Mouse (Mus musculus) C2C12 (cell line): Measurements from ENCODE around the gene Ncam1. TPM values are rescaled to one million over a fixed set of nuclear protein-coding genes. Genes with fewer than 3 reads are reported as not detected.

Source experiments
- H3K27me3 ChIP-seq: one replicate; pipeline ENCODE4 v1.6.1; 2011; ENCODE audit not compliant: control insufficient read depth, insufficient read depth, insufficient read length
- H3K36me3 ChIP-seq: one replicate; pipeline ENCODE4 v1.6.1; 2011; ENCODE audit not compliant: control insufficient read depth, insufficient read depth
- H3K4me3 ChIP-seq: one replicate; pipeline ENCODE4 v1.5.1; 2011; ENCODE audit warnings: mild to moderate bottlenecking, control low read depth; ENCODE audit not compliant: poor library complexity, insufficient read depth, severe bottlenecking
- H3K79me2 ChIP-seq: one replicate; pipeline ENCODE4 v1.6.1; 2011; ENCODE audit not compliant: control insufficient read depth, insufficient read depth
- H3K79me3 ChIP-seq: one replicate; pipeline ENCODE4 v1.6.1; 2011; ENCODE audit warnings: low read depth, control low read depth
- H3ac ChIP-seq: one replicate; pipeline ENCODE3; 2011; ENCODE audit warnings: low read depth; ENCODE audit not compliant: control insufficient read depth, insufficient read length
- CEBPB ChIP-seq: IDR thresholded peaks from one replicate; pipeline ENCODE4 v1.6.1; 2011; ENCODE audit warnings: low read depth, mild to moderate bottlenecking, control low read depth, moderate library complexity
- CTCF ChIP-seq: IDR thresholded peaks from one replicate; pipeline ENCODE4 v1.5.1; 2011; ENCODE audit not compliant: control insufficient read depth, insufficient read depth, insufficient read length
- FOSL1 ChIP-seq: IDR thresholded peaks from one replicate; pipeline ENCODE4 v1.8.0; 2011; ENCODE audit warnings: mild to moderate bottlenecking, low read length; ENCODE audit not compliant: poor library complexity, insufficient read depth, severe bottlenecking
- MAX ChIP-seq: IDR thresholded peaks from one replicate; pipeline ENCODE4 v1.6.1; 2011; ENCODE audit warnings: mild to moderate bottlenecking, control low read depth
- MYOD1 ChIP-seq: IDR thresholded peaks from one replicate; pipeline ENCODE4 v1.6.1; 2011; ENCODE audit warnings: low read depth; ENCODE audit not compliant: control insufficient read depth, insufficient read length
- MYOG ChIP-seq: IDR thresholded peaks from one replicate; pipeline ENCODE4 v1.6.1; 2011; ENCODE audit not compliant: control insufficient read depth, insufficient read length; ENCODE audit errors: extremely low read depth
- USF1 ChIP-seq: IDR thresholded peaks from one replicate; pipeline ENCODE4 v1.6.1; 2011; ENCODE audit warnings: low read depth, mild to moderate bottlenecking, control low read depth, moderate library complexity
- polyA plus RNA-seq: library from polyadenylated mRNA; unstranded; fragments of >200 nt; fragmentation: generic; extraction: Trizol; gene quantifications from one replicate; pipeline ENCODE4 v1.2.1, GENCODE M21; 2012; ENCODE audit warnings: missing spikeins

Ncam1 gene
- polyA plus RNA-seq, 1 experiment: 41.5 TPM

DNA sequence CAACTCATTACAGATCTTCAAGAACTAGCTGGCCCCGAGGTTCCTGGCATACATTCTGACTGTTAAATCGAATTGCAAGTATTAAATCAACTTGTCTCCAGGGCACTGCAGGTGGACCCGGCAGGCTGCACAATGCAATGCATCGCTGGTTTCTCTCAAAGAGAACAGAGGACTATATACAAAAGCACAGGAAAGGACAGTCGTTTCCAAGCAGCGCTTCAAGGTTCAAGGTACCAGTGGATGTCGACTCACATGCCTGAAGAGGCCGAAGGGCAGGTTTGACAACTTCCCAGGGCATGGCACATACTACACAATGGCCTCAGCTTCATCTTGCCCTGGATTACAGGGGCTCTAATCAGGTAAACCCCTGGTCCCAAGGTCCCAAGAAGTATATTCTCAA is 158.6 kb downstream of the Ncam1 start:
- TF ChIP-seq FOSL1 (no peak), USF1 (no peak), MYOG (no peak), MYOD1 (no peak), CTCF (no peak), MAX (no peak), CEBPB (no peak)
- Histone ChIP-seq H3K79me3 (no peaks in the 10 kb centered on the region), H3ac (no peak overlapping the region), H3K27me3 (no peaks in the 10 kb centered on the region), H3K36me3 (peaks cover 3% of the 10 kb centered on the region), H3K79me2 (peaks cover 6% of the 10 kb centered on the region), H3K4me3 (no peak overlapping the region)

DNA sequence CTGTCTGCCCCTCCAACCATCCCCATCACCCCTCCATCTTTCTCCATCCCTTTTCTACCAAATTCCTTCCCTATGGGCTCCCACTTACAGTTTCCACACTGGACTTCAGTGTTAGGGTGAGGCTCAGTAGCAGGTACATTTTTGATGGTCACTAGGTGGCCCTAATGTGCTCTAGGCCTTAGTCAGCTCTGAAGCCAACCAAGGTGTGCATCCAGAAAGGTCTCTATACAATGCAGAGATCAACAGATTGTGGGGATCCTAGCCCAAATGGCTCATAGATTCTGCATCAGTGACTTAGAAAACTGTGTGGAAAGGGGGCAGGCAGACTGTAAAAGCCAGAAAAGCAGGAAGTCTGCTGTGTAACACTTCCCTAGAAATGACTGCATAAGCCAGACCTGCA is 160.8 kb downstream of the Ncam1 start:
- Histone ChIP-seq H3K27me3 (no peaks in the 10 kb centered on the region), H3K79me2 (peaks cover 6% of the 10 kb centered on the region)
- TF ChIP-seq USF1: no peak
- TF ChIP-seq MYOG: no peak
- no peak for TF ChIP-seq MAX
- TF ChIP-seq CTCF: no peak
- TF ChIP-seq MYOD1: no peak
- no peak for TF ChIP-seq FOSL1
- no peak for TF ChIP-seq CEBPB

DNA sequence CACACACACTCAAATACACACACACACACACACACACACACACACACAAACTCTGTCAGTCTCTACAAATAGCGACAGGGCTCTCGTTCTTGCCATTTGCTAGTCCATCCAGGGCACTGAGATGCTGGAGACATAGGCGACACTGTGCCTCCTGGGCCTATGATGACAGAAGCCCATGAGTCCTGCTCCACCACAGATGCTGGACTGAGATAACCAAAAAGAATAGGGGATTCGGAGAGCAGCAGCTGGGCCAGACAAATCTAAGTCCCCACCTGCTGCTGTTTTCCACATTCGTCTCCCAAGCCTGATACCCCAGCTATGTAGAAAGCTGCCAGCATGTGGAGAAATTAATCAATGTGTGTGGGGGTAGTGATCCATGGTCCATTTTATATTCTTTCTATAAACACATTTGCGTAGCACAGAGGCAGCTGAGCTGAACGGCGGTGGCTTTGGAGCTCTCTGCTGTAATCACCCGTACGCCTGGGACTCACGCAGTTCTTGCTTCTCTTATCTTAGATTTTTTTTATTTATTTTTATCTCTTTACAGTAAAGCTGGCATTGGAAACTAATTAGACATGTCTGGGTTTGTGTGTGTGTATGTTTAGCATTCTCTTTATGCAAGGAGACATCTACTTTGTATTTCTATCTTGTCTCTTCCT is 162.9 kb downstream of the Ncam1 start:
- peaks cover 7% of the 10 kb centered on the region for H3K79me2 ChIP-seq
- TF ChIP-seq MYOD1 (no peak), CTCF (no peak)

More for the DNA sequence above, 160.8 kb downstream of the Ncam1 start:
- Histone ChIP-seq H3ac (no peak overlapping the region), H3K36me3 (peaks cover 3% of the 10 kb centered on the region), H3K4me3 (no peak overlapping the region), H3K79me3 (no peaks in the 10 kb centered on the region)

DNA sequence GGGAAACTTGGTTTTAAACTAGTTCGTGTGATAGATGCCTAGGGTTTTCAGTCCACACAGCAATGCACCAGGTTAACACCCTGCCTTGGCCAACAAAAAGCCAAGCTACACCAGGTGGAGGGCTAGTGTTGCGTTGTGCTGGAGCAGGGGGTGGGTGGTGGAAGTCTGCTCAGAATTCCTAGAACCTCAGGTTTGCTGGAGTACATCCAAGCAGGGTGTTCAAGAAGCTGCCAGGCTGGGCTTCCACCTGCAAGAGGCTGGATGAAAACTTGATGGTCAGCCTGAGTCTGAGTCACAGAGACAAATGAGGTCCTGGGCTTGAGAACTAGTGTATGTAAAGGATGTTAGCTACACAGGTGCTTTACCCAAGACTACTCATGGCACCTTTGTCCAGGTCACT is 166.1 kb downstream of the Ncam1 start:
- H3K79me3 ChIP-seq: no peaks in the 10 kb centered on the region

More for the DNA sequence above, 162.9 kb downstream of the Ncam1 start:
- Histone ChIP-seq H3ac (no peak overlapping the region), H3K79me3 (no peaks in the 10 kb centered on the region), H3K4me3 (no peak overlapping the region), H3K27me3 (no peaks in the 10 kb centered on the region), H3K36me3 (no peaks in the 10 kb centered on the region)

DNA sequence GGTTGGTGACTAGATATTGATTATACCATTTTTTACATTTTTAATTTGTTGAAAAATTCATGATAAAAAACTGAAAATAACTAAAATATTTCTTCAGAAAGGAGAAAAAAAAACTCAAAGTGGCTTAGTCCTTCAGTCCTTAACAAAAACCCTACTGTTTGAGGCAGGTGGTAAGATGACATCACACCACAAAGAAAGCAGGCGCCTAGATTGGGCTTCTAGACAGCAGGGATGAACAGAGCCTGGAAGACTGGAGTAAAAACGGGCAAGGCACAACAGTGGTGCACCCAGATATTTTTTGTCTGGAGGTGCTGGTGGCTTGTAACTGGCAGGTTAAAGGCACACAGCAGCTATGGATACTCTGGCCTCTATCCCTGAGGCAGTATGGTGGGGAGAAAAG is 168.4 kb downstream of the Ncam1 start:
- Histone ChIP-seq H3ac (no peak overlapping the region), H3K27me3 (no peaks in the 10 kb centered on the region), H3K4me3 (no peak overlapping the region), H3K79me2 (peaks cover 7% of the 10 kb centered on the region), H3K79me3 (no peaks in the 10 kb centered on the region), H3K36me3 (no peaks in the 10 kb centered on the region)
- TF ChIP-seq CEBPB: no peak
- TF ChIP-seq MYOG: no peak
- TF ChIP-seq FOSL1: no peak
- no peak for TF ChIP-seq MAX
- TF ChIP-seq USF1: no peak
- TF ChIP-seq MYOD1: no peak
- no peak for TF ChIP-seq CTCF

More for the DNA sequence above, 166.1 kb downstream of the Ncam1 start:
- Histone ChIP-seq H3K36me3 (no peaks in the 10 kb centered on the region), H3K4me3 (no peak overlapping the region), H3K27me3 (no peaks in the 10 kb centered on the region), H3ac (no peak overlapping the region), H3K79me2 (peaks cover 7% of the 10 kb centered on the region)
- TF ChIP-seq CTCF (no peak), MYOD1 (no peak), MAX (no peak), USF1 (no peak), FOSL1 (no peak)

DNA sequence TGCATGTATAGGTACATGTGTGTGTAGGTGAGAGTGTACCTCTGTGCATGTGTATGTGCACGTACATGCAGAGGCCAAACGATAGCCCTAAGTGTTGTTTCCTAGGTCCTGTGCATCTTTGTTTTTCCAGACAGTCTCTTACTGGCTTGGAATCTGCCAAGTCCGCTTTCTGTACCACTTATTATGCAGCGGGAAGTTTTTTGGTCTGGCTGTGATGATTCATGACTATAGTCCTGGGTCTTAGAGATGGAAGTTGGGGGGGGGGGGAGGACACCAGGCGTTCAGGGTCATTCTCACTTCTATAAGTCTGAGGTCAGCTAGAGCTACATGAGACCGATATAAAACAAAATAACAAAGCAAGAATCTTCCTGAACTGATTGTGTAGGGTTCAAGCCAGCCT is 173.8 kb downstream of the Ncam1 start:
- Histone ChIP-seq H3K36me3 (no peaks in the 10 kb centered on the region), H3K79me2 (no peaks in the 10 kb centered on the region), H3K27me3 (no peaks in the 10 kb centered on the region), H3K4me3 (no peak overlapping the region), H3ac (no peak overlapping the region), H3K79me3 (no peaks in the 10 kb centered on the region)
- TF ChIP-seq CTCF: no peak
- TF ChIP-seq FOSL1: no peak
- TF ChIP-seq MAX: no peak
- no peak for TF ChIP-seq MYOG
- no peak for TF ChIP-seq CEBPB
- no peak for TF ChIP-seq USF1
- TF ChIP-seq MYOD1: no peak
